Mouse (Mus musculus): ENCODE measurements around the gene Unc119b. TPM values are rescaled to one million over a fixed set of nuclear protein-coding genes. Genes with fewer than 3 reads are reported as not detected.

The Unc119b gene
- total and polyA plus RNA-seq, 2 experiments from 2014 or later = 22.5 to 32.1 TPM

DNA sequence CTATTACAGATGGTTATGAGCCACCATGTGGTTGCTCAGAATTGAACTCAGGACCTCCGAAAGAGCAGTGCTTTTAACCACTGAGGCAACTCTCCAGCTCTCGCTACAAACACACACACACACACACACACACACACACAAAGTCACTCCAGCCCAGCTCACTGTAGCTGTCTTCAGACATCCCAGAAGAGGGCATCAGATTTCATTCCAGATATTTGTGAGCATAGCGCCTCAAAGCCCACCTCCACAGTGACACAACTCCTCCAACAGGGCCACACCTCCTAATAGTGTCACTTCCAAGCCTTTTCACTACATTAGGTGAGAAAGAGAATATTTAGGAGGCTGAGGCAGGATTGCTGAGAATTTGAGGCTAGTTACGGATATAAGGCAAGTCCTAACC lies 4.3 kb upstream of the Unc119b start:
- Histone ChIP-seq H3K9ac (replicated peaks; ENCODE audit: low read length) (no peak overlapping the region), H3K9me3 (ENCODE audit: low read length) (no peaks in the 10 kb centered on the region), H3K27me3 (ENCODE audit: insufficient read depth, low read length) (no peaks in the 10 kb centered on the region), H3K4me2 (ENCODE audit: low read depth, low read length) (no peak overlapping the region), H3K4me3 (ENCODE audit: low read length) (no peak overlapping the region), H3K36me3 (ENCODE audit: insufficient read depth, low read length) (no peaks in the 10 kb centered on the region), H3K4me1 (ENCODE audit: insufficient read depth, low read length) (peaks cover 6% of the 10 kb centered on the region; the same call in 1 of the 2 replicates), H3K27ac (no peak overlapping the region)
- 85% methylated on average over 4 of the region's 4 CpGs for WGBS
- DNase-seq (ENCODE audit: low spot score) (no peak), ATAC-seq (no peak)
- peak; percentile 30 for TF ChIP-seq CTCF (IDR thresholded peaks at IDR 0.05; ENCODE audit: low read depth)

DNA sequence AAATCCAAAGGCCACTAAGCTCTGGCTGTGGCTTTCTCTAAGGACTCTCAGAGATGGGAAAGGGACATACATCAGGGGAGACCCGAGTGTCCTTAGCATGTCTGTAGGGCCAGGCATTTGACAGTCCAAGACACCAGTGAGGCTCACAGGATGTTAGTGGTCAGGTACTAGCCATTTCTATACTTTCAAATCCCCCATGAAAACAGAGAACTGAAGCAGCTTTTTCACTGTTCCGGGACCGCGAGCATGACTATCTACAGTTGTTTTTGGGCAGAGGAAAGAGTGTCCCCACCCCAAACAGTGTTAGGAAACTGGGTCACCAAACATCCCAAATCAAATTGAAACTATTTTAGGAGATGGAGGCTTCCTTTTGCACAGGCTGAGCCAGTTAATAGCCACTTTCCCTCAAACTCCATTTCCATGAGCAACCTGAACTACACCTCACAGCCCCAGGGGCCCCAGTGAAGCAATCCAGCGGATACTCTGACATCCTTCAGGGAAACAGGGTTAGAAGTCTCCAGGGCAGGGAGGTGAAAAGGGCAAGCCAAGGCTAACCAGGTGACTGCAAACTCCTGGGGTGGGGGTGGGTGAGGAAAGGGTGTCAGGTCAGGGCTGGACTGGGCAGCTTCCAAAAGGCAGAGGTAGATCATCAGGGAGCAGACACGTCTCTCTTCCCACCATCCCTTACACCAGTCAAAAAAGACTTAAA lies 1.3 kb downstream of the Unc119b start:
- WGBS = 52% methylated on average over 6 of the region's 6 CpGs
- Histone ChIP-seq H3K4me2 (ENCODE audit: low read depth, low read length) (peak overlapping the region; percentile 89), H3K9me3 (ENCODE audit: low read length) (no peaks in the 10 kb centered on the region), H3K36me3 (ENCODE audit: insufficient read depth, low read length) (peaks cover 15% of the 10 kb centered on the region), H3K4me3 (ENCODE audit: low read length) (peak overlapping the region; percentile 85), H3K27me3 (ENCODE audit: insufficient read depth, low read length) (no peaks in the 10 kb centered on the region), H3K4me1 (ENCODE audit: insufficient read depth, low read length) (peaks cover 4% of the 10 kb centered on the region; the same call in 1 of the 2 replicates), H3K27ac (no peak overlapping the region), H3K9ac (replicated peaks; ENCODE audit: low read length) (peak overlapping the region; percentile 71; the same call in 1 of the 2 replicates)
- TF ChIP-seq CTCF (IDR thresholded peaks at IDR 0.05; ENCODE audit: low read depth) = no peak
- ATAC-seq (no peak), DNase-seq (ENCODE audit: low spot score) (no peak)

GRCm38 (mm10) chr5:115132465-115132864 lies 2.3 kb downstream of the Unc119b start:
- H3K4me1 ChIP-seq (ENCODE audit: insufficient read depth, low read length) = peaks cover 4% of the 10 kb centered on the region; the same call in 1 of the 2 replicates
- peaks cover 26% of the 10 kb centered on the region for H3K36me3 ChIP-seq (ENCODE audit: insufficient read depth, low read length)
- TF ChIP-seq CTCF (IDR thresholded peaks at IDR 0.05; ENCODE audit: low read depth) = no peak
- H3K9me3 ChIP-seq (ENCODE audit: low read length) = no peaks in the 10 kb centered on the region
- DNase-seq (ENCODE audit: low spot score) (no peak), ATAC-seq (no peak)
- H3K27me3 ChIP-seq (ENCODE audit: insufficient read depth, low read length) = no peaks in the 10 kb centered on the region
- no peak overlapping the region for H3K9ac ChIP-seq (replicated peaks; ENCODE audit: low read length)
- no peak overlapping the region for H3K4me3 ChIP-seq (ENCODE audit: low read length)
- 92% methylated on average over 8 of the region's 8 CpGs for WGBS
- no peak overlapping the region for H3K4me2 ChIP-seq (ENCODE audit: low read depth, low read length)
- H3K27ac ChIP-seq = no peak overlapping the region

DNA sequence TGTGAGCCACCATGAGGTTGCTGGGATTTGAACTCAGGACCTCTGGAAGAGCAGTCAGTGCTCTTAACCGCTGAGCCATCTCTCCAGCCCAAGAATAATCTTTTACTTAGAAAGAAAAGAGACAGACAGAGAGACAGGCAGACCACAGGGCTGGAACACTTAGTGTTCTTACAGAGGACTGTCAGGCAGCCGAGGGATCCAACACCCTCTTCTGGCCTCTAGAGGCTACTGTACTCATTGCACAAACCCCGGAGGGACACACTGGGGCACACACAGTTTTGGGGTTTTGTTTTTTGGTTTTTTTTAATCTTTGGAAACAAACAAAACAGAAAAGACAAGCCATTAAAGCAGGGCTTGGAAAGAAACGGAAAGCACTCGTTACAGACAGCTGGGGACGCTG lies 5.4 kb downstream of the Unc119b start:
- no peak overlapping the region for H3K4me2 ChIP-seq (ENCODE audit: low read depth, low read length)
- H3K27me3 ChIP-seq (ENCODE audit: insufficient read depth, low read length) = no peaks in the 10 kb centered on the region
- ATAC-seq = no peak
- no peak overlapping the region for H3K27ac ChIP-seq
- peak; percentile 25; the same call in 1 of the 2 replicates for TF ChIP-seq CTCF (IDR thresholded peaks at IDR 0.05; ENCODE audit: low read depth)
- H3K4me3 ChIP-seq (ENCODE audit: low read length) = no peak overlapping the region
- WGBS = 81% methylated on average over 6 of the region's 6 CpGs
- H3K36me3 ChIP-seq (ENCODE audit: insufficient read depth, low read length) = peaks cover 43% of the 10 kb centered on the region
- H3K4me1 ChIP-seq (ENCODE audit: insufficient read depth, low read length) = peaks cover 7% of the 10 kb centered on the region; the same call in 1 of the 2 replicates
- H3K9me3 ChIP-seq (ENCODE audit: low read length) = no peaks in the 10 kb centered on the region
- no peak for DNase-seq (ENCODE audit: low spot score)
- H3K9ac ChIP-seq (replicated peaks; ENCODE audit: low read length) = no peak overlapping the region

DNA sequence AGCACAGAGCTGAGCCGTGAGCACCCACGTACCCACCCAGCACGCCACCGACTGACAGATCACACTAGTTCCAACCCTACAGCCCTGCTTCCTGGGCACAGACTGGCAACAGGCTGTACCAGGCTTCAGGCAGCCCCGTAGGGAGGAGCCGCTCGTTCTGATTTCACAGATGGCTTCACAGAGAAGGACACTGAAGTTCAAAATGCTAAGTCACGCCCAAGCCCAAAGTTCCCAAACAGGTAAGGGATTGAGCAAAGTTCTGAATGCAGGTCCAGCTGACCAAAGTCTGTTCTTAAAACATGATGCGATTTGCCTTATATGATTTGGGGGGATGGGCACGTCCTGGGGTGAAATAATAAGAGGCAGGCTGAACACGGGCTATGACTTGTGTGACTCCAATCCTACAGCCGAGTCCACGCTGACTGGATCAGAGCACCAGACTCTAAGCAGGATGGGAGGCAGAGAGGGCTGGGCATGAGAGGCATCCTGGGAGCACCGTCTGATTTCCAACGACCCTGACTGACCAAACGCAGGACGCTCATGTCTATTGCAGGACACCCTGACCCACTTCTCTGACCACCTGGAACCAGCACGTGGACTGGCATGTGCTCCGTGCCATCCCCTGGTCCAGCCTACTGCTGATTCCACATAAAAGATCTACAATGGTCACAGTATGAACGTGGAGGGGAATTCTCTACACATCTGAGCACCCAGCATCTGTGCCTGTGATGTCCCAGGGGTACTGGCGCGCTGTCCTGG lies 7.2 kb downstream of the Unc119b start:
- H3K27ac ChIP-seq = no peak overlapping the region
- no peak for TF ChIP-seq CTCF (IDR thresholded peaks at IDR 0.05; ENCODE audit: low read depth)
- 0 out of 2 replicates have a peak, but pooled peaks cover 3% of the 10 kb centered on the region for H3K4me1 ChIP-seq (ENCODE audit: insufficient read depth, low read length)
- no peaks in the 10 kb centered on the region for H3K27me3 ChIP-seq (ENCODE audit: insufficient read depth, low read length)
- DNase-seq (ENCODE audit: low spot score) (no peak), ATAC-seq (no peak)
- H3K36me3 ChIP-seq (ENCODE audit: insufficient read depth, low read length) = peaks cover 48% of the 10 kb centered on the region
- 88% methylated on average over 22 of the region's 22 CpGs for WGBS
- no peaks in the 10 kb centered on the region for H3K9me3 ChIP-seq (ENCODE audit: low read length)
- H3K4me2 ChIP-seq (ENCODE audit: low read depth, low read length) = no peak overlapping the region
- no peak overlapping the region for H3K9ac ChIP-seq (replicated peaks; ENCODE audit: low read length)
- H3K4me3 ChIP-seq (ENCODE audit: low read length) = no peak overlapping the region

DNA sequence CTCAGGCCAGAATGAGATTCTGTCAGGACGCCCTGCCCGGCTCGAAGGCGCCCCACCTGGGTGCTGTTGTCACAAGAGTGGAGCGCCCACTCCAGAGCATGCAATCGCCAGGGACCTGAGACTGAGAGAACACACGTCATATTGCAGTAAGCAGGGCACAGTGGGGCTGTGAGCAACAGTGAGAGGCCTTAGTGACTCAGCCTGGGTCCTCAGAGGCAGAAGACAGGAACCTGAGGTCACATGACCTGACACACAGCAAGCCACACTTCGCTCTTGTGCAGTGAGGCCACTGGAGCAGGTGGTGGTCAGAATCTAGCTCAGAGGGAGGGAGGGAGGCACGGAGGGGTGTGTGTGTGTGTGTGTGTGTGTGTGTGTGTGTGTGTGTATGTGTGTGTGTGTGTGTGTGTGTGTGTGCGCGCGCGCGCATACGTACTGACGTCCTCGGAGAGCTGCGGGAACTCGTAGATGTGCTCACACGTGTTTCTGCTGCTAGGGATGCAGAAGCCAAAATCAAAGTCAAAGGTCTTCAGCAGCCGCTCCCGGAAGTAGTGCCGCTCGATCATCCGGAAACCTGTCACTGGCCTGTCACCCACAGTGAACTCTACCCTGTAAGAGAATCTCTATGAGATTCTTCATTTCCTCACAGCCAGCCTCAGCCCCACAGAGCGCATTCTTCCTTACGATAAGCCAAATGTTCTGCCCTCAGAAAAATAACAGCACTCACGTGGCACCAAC lies 8.0 kb downstream of the Unc119b start:
- WGBS = 84% methylated on average over 28 of the region's 28 CpGs
- no peak for TF ChIP-seq CTCF (IDR thresholded peaks at IDR 0.05; ENCODE audit: low read depth)
- DNase-seq (ENCODE audit: low spot score) (no peak), ATAC-seq (no peak)
- H3K9ac ChIP-seq (replicated peaks; ENCODE audit: low read length) = no peak overlapping the region
- peaks cover 48% of the 10 kb centered on the region for H3K36me3 ChIP-seq (ENCODE audit: insufficient read depth, low read length)
- H3K4me1 ChIP-seq (ENCODE audit: insufficient read depth, low read length) = 0 out of 2 replicates have a peak, but pooled peaks cover 3% of the 10 kb centered on the region
- no peak overlapping the region for H3K4me2 ChIP-seq (ENCODE audit: low read depth, low read length)
- no peaks in the 10 kb centered on the region for H3K27me3 ChIP-seq (ENCODE audit: insufficient read depth, low read length)
- no peak overlapping the region for H3K4me3 ChIP-seq (ENCODE audit: low read length)
- H3K27ac ChIP-seq = no peak overlapping the region
- H3K9me3 ChIP-seq (ENCODE audit: low read length) = no peaks in the 10 kb centered on the region
